Mouse (Mus musculus): ENCODE data around the gene Tnfrsf12a. TPM values are rescaled to one million over a fixed set of nuclear protein-coding genes. Genes with fewer than 3 reads are reported as not detected.

Tnfrsf12a gene
- total RNA-seq, 2 experiments from 2014 or later, result 59.4 to 101 TPM

- DNase-seq, result no peak
- intact Hi-C loops (cut with DNase I), result no loop called here
These were observed 5.3 kb upstream of the Tnfrsf12a start for GRCm38 (mm10) chr17:23682530-23682929.

- intact Hi-C loops (cut with DNase I), result no loop called here
These were observed 4.8 kb upstream of the Tnfrsf12a start for GRCm38 (mm10) chr17:23682092-23682491.

GRCm38 (mm10) chr17:23681086-23681485 is 3.8 kb upstream of the Tnfrsf12a start:
- intact Hi-C loops (cut with DNase I), result no loop called here
- DNase-seq, result no peak

More at GRCm38 (mm10) chr17:23682092-23682491, 4.8 kb upstream of the Tnfrsf12a start:
- no peak for DNase-seq

GRCm38 (mm10) chr17:23680336-23680735 is 3.1 kb upstream of the Tnfrsf12a start:
- intact Hi-C loops (cut with DNase I), result loop anchor here (1.0 kb wide), 1 partner anchor 17 kb away; no protein-coding TSS in a partner anchor
- DNase-seq, result no peak

GRCm38 (mm10) chr17:23679127-23679835 is 2.0 kb upstream of the Tnfrsf12a start, which contains the start of gene Cldn6:
Cldn6 (plus strand) TSS chr17:23679249.
- intact Hi-C loops (cut with DNase I), result no loop called here
- DNase-seq, result no peak

- peak; percentile 60 to 72 for DNase-seq
- intact Hi-C loops (cut with DNase I), result loop anchor here (1.0 kb wide), 1 partner anchor 24 kb away; no protein-coding TSS in a partner anchor
These were observed 716 bp downstream of the Tnfrsf12a start for GRCm38 (mm10) chr17:23676473-23677031.

- DNase-seq, result peak; percentile 47 to 59
- intact Hi-C loops (cut with DNase I), result no loop called here
These were observed 1.5 kb downstream of the Tnfrsf12a start for GRCm38 (mm10) chr17:23675564-23676281.

- intact Hi-C loops (cut with DNase I), result no loop called here
- DNase-seq, result peak; percentile 54 to 61
These were observed 2.1 kb downstream of the Tnfrsf12a start for GRCm38 (mm10) chr17:23675127-23675526.

GRCm38 (mm10) chr17:23674271-23674952 is 2.9 kb downstream of the Tnfrsf12a start:
- DNase-seq, result peak; percentile 26 to 47
- intact Hi-C loops (cut with DNase I), result no loop called here

- peak; percentile 90 to 95 for DNase-seq
- intact Hi-C loops (cut with DNase I), result no loop called here
These were observed 3.7 kb downstream of the Tnfrsf12a start, which contains the start of the genes Hcfc1r1 and Thoc6 for GRCm38 (mm10) chr17:23673424-23674073. Hcfc1r1 (plus strand) TSS chr17:23673596. Thoc6 (minus strand) TSS chr17:23673882.

GRCm38 (mm10) chr17:23672761-23673160 is 4.5 kb downstream of the Tnfrsf12a start:
- DNase-seq, result no peak
- intact Hi-C loops (cut with DNase I), result no loop called here

GRCm38 (mm10) chr17:23671519-23671918 is 5.7 kb downstream of the Tnfrsf12a start:
- intact Hi-C loops (cut with DNase I), result no loop called here
- DNase-seq, result no peak

GRCm38 (mm10) chr17:23670516-23671074 is 6.7 kb downstream of the Tnfrsf12a start:
- intact Hi-C loops (cut with DNase I), result no loop called here
- no peak for DNase-seq

- DNase-seq, result no peak
- intact Hi-C loops (cut with DNase I), result no loop called here
These were observed 11.8 kb downstream of the Tnfrsf12a start for GRCm38 (mm10) chr17:23665511-23665910.

- intact Hi-C loops (cut with DNase I), result no loop called here
- no peak for DNase-seq
These were observed 12.7 kb downstream of the Tnfrsf12a start for GRCm38 (mm10) chr17:23664556-23665021.

- no peak for DNase-seq
- intact Hi-C loops (cut with DNase I), result loop anchor here (2.0 kb wide), 1 partner anchor 45 kb away; no protein-coding TSS in a partner anchor
These were observed 15.7 kb downstream of the Tnfrsf12a start for GRCm38 (mm10) chr17:23661526-23661925.

GRCm38 (mm10) chr17:23660876-23661200 is 16.4 kb downstream of the Tnfrsf12a start:
- intact Hi-C loops (cut with DNase I), result loop anchor here (2.0 kb wide), 1 partner anchor 46 kb away; no protein-coding TSS in a partner anchor
- no peak for DNase-seq

GRCm38 (mm10) chr17:23660117-23660875 is 17.0 kb downstream of the Tnfrsf12a start, which contains the start of gene Bicdl2:
Bicdl2 (plus strand) TSS chr17:23660506.
- DNase-seq, result peak in 1 of 2 experiments; percentile 52
- intact Hi-C loops (cut with DNase I), result loop anchor here (2.0 kb wide), 1 partner anchor 47 kb away; no protein-coding TSS in a partner anchor

GRCm38 (mm10) chr17:23658450-23658849 is 18.8 kb downstream of the Tnfrsf12a start:
- intact Hi-C loops (cut with DNase I), result no loop called here
- no peak for DNase-seq

Measured in heart, postnatal 36 days (tissue).